Mouse (Mus musculus) bone marrow, adult 2 months (tissue): ENCODE data around the gene Sec61a1. TPM values are rescaled to one million over a fixed set of nuclear protein-coding genes. Genes with fewer than 3 reads are reported as not detected.

Source experiments
- H3K27ac ChIP-seq: fragments of 200-500 bp; 2 replicates; pipeline ENCODE4 v1.5.1; 2012; ENCODE audit warnings: low read depth, mild to moderate bottlenecking, control low read depth, inconsistent platforms, low read length; ENCODE audit not compliant: control insufficient read depth, poor library complexity, insufficient read depth
- H3K4me1 ChIP-seq: fragments of 200-500 bp; 2 replicates; pipeline ENCODE4 v1.6.1; 2011; ENCODE audit warnings: low read length; ENCODE audit not compliant: control insufficient read depth, insufficient read depth
- H3K4me3 ChIP-seq: fragments of 200-500 bp; replicated peaks from 2 replicates; pipeline ENCODE3; 2011; ENCODE audit warnings: mild to moderate bottlenecking, low read depth, low read length, control low read depth; ENCODE audit not compliant: control insufficient read depth
- CTCF ChIP-seq: fragments of 200-500 bp; IDR thresholded peaks from 2 replicates; pipeline ENCODE4 v1.5.1; 2011; ENCODE audit warnings: low read length, control low read depth; ENCODE audit not compliant: control insufficient read depth, insufficient read depth
- POLR2A ChIP-seq: fragments of 200-500 bp; IDR thresholded peaks from 2 replicates; pipeline ENCODE4 v1.6.1; 2011; ENCODE audit warnings: low read depth, mild to moderate bottlenecking, control low read depth, low read length, borderline replicate concordance; ENCODE audit not compliant: control insufficient read depth
- WGBS: fragments of 180-500 bp; shearing (Covaris S2); methylation state at CpG from one replicate; pipeline ENCODE4 v1.1.7; 2018; 5-methylcytosine and 5-hydroxymethylcytosine counted together
- polyA plus RNA-seq: library from polyadenylated mRNA; stranded (reverse); fragments of >200 nt; gene quantifications from 2 replicates; pipeline ENCODE4 v1.2.4, GENCODE M21; 2011; ENCODE audit warnings: low replicate concordance; ENCODE audit not compliant: missing spikeins, insufficient read depth, insufficient read length

Gene Sec61a1
- polyA plus RNA-seq, 1 experiment = 40.5 TPM

DNA sequence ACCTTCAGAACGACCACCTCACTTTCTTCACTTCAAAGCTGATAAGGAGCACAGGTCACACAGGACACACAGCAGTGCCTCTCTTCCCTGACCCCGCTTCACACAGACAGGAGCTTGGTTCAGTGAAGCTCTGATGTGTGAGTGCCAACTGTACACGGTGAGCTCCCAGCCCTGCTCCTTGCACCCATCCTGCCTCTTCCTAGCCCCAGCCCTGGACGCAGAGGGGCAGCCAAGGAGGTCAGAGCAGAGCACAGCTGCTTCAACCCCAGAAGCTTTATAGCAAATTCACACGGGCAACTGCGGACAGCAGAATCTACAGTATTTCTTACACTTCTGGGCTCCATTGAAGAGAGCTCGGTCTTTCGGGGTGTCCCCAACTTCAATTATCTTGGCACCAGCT is 4.7 kb downstream of the Sec61a1 start:
- WGBS = 87% methylated on average over 8 of the region's 8 CpGs
- no peak overlapping the region for H3K27ac ChIP-seq
- H3K4me3 ChIP-seq = no peak overlapping the region
- TF ChIP-seq CTCF = no peak
- TF ChIP-seq POLR2A = no peak
- peaks cover 2% of the 10 kb centered on the region for H3K4me1 ChIP-seq

DNA sequence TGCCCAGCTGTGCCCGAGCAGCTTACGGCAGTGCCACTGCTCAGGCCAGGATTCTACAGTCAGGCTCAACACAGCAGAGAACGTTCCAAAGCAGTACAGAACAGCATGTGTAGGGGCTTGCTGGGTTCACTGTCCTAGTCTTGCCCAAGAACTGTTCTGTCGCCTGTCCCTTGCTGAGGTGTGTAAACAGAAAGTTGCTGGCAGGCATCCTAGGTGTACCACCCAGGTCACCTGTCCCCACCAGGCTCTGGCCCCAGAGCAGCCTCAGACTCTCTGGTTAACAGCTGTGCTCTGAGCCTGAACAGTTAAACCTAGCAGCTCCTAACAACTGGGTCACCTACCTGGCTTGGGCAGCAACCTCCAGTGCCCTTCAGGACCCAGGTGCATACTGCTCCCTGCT is 15.7 kb downstream of the Sec61a1 start:
- H3K4me1 ChIP-seq = peaks cover 5% of the 10 kb centered on the region
- H3K4me3 ChIP-seq = no peak overlapping the region
- H3K27ac ChIP-seq = peak overlapping the region; percentile 81
- 80% methylated on average over 4 of the region's 4 CpGs for WGBS
- TF ChIP-seq CTCF (0 out of 2 replicates have a peak, but pooled peaks have one; percentile 13), POLR2A (no peak)

DNA sequence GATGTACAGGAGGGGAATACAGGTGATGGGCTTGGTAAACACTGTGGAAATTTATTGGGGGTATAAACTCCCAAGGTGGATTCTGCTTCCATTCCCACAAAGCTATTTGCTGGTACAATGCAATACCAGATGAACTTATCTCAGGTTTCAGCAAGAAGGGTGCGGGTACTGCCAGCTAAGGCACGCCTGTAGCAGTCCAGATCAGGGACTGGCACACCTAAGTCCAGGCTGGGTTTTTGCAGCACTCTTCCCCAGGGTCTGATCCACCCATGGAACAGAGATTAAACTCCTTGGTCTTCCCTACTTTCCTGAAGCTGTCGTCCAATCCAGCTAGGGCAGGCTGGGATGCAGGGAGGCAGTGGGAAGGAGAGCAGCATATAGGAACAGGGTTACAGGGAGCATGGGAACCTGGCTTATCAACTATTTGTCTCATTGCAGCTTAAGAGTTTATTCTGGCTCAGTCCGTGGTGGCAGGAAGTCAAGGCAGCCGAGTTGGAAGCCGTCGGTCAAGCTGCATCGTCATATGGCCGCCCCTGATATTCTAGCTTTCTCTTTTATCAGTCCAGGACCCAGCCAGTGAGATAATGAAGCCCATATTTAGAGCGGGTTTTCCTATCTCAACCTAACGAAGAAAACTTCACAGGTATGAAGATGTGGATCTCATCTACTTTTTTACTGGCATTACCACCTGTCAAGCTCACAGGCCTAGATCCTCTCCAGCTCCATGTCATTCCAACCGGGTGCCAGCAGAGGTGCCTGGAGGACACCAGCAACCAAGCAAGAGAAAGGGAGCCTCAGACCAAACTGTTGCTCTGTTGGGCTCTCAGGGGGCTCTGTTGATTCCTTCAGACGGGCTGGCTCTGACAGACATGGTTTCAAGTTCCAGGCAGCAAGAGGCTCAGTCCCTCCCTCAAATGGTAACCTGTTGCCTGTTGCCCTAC is 16.4 kb downstream of the Sec61a1 start:
- H3K4me1 ChIP-seq = peaks cover 5% of the 10 kb centered on the region
- H3K27ac ChIP-seq = peak overlapping the region; percentile 81
- no peak overlapping the region for H3K4me3 ChIP-seq
- TF ChIP-seq CTCF = no peak
- TF ChIP-seq POLR2A = 0 out of 2 replicates have a peak, but pooled peaks have one; percentile 9
- WGBS = 58% methylated on average over 13 of the region's 13 CpGs

DNA sequence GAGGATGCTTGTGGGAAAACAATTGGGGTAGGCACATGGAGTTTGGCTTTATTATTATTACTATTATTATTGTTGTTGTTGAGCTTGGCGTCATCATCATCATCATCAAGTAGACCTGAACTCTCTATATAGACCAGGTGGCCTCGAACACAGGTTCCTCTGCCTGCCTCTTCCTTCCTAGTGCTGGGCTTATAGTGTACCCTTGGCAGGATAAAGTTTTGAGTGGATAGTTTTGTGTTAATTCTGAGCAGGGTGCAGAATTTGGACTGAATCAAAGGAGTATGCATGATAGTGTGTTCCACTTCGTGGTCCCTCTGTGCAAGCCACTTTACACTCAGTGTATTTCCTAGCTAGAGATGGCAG is 18.3 kb downstream of the Sec61a1 start:
- Histone ChIP-seq H3K4me3 (peak overlapping the region; percentile 54), H3K27ac (peak overlapping the region; percentile 71), H3K4me1 (peaks cover 5% of the 10 kb centered on the region)
- 5% methylated on average over 3 of the region's 3 CpGs for WGBS
- TF ChIP-seq CTCF = no peak
- TF ChIP-seq POLR2A = no peak

DNA sequence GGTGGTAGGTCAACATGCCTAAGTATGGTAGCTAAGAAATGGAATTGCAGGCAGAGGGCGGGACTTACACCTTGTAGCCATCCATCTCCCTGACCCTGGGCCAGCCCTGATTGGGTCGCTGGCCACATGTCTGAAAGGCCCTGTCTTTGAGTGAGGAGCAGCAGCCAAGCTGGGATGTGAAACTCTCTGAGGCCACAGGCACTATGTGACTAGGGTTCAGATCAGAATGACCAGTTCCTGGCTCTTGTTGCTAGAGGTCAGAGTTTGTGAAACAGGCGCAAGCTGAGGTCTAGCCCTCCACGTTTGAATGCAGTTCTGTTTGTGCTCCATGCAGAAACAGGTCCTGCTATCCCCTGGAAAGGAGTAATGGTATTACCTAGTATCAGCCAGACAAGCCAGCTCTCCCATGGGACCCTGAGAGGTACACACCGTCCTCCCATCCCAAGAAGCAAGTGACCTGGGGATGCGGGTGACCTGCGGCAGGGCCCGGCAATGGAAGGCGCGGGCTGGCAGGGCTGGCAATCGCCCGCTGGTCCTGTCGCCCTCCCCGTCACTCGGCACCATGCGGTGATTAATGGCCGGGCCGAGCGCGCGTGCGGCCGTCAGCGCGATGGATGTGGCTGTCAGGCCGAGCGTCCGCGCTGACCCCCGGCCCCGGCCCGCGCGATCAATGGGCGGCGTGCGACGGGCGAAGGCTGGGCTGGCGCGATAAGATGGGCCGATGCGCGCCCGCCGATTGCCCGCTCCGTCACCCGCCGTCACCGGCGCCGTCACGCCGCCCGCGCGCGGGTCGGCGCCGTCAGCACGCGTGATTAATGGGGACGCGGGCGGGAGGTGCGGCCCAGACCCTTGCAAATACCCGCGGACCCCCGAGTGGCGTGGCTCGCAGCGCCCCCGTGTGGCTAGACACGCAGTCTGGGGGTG is 19.0 kb downstream of the Sec61a1 start:
- WGBS = 6% methylated on average over 76 of the region's 76 CpGs
- peaks cover 5% of the 10 kb centered on the region for H3K4me1 ChIP-seq
- peak overlapping the region; percentile 71 for H3K27ac ChIP-seq
- TF ChIP-seq CTCF (peak; percentile 68), POLR2A (no peak)
- peak overlapping the region; percentile 54 for H3K4me3 ChIP-seq

DNA sequence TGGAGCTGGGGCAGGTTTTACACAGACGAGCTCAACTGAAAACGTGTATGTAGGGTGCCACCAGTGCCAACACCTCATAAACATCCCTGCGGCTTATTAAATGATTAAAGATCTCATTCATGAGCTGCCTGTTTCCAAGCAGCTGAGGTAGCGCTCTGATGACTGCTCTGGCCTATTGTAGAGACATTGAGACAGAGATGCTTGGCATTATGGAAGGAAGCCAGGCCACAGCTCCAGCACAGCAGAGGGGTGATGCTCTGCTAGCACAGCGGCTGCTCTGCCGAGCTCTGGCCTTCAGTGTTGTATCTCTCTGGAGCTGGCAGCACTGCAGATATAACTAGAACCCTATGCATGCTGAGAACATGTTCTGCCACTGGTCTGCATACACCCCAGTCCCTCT is 25.0 kb downstream of the Sec61a1 start:
- H3K27ac ChIP-seq = no peak overlapping the region
- H3K4me3 ChIP-seq = no peak overlapping the region
- TF ChIP-seq CTCF (no peak), POLR2A (no peak)
- H3K4me1 ChIP-seq = no peaks in the 10 kb centered on the region
- 81% methylated on average over 6 of the region's 6 CpGs for WGBS

DNA sequence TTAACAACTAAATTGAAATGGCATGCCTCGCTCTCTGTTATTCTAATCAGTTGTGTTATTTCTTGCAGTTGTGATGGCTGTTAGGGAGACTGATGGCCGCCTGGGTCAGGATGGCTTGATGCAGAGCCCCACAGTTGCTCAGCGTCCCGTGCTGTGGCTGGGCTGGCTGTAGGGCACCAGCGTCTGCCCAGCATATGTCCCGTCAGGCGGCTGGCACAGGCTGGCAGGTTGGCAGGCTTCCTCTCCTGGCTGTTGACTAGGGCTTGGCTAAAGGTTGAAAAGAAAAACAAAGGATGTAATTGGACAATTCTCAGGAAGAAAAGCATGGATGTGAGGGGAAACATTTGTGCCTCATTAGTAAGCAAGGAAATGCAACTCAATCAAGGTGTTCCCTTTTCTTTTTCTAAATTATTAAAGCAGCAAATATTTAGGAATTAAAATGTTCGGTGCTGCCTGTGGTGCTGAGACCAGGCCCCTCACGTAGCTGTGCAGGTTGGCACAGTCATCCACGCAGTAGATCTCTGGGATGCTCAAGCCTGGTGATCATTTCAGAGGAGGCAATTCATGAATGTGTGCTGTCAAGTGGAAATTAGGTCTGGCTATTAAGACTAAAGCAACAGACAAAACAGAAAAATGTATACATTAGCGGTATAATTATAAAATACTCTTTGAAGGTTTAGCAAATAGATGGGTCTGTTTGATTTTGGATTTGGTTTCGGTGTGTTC is 27.9 kb downstream of the Sec61a1 start:
- Histone ChIP-seq H3K27ac (no peak overlapping the region), H3K4me3 (no peak overlapping the region), H3K4me1 (no peaks in the 10 kb centered on the region)
- TF ChIP-seq POLR2A (no peak), CTCF (no peak)
- 89% methylated on average over 12 of the region's 12 CpGs for WGBS
